Mouse (Mus musculus): ENCODE measurements around the gene Sumo3. TPM values are rescaled to one million over a fixed set of nuclear protein-coding genes. Genes with fewer than 3 reads are reported as not detected.

The Sumo3 gene
- 336 and 367 TPM in 2 replicates for polyA plus RNA-seq (2014; fragmentation: Nextera tagmentation; extraction: Ambion mirVana)

DNA sequence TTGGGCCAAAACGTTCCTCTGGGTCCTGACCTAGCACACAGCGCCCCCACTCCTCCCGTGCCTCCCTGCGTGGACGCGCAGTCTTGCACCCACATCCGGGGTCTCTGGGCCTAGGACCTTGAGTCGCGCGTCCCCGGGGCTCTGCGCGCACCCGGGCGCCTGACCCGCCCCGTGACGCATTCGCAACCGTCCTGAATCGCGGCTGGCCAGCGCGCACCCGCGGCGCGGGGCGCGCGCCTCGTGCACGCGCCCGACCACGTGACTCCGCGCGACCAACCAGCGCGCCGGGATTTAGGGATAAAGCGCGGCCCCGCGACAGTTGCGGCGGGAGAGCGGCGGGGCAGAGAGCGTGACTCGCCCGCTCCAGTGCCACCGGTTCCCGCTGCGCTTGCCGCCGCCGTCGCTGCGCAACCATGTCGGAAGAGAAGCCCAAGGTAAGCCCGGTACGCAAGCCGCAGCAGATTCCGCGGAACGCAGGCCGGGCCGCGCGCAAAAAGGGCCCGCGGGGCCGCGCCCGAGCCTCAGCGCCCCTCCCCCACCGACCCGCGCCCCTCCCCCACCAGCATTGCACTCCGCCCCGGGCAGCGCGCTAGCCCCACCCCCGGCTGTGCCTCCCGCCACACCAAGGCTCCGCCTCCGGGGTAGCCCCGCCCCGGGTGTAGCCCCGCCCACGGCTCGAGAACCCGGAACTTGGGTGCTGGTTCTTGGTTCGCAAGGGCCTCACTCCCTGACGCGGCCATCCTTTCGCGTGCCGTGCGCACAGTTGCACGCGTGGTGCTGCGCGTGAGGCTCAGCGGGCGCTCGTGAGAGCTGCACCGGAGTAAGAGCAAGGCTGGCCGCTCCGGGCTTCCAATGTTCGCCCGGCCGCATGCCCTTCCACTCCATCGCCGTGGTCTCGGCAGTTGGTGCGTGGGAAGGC lies at the start of gene Sumo3, which contains the start of gene Gm49325:
Gene Sumo3, plus strand, starts transcription at position 190 of the 919 bp plus-strand sequence.
Gene Gm49325, plus strand, starts transcription at position 290 of the 919 bp plus-strand sequence.
- H3K4me1 ChIP-seq (replicated peaks; ENCODE audit: control insufficient read depth, insufficient read depth, low read length), result peaks cover 3% of the 10 kb centered on the region; the same call in 1 of the 2 replicates
- peak within 1 kb of the TSS; percentile 81 for H3K4me2 ChIP-seq (ENCODE audit: low read depth, low read length, severe bottlenecking)
- ATAC-seq (replicated peaks; ENCODE audit: low FRiP score) (peak; percentile 88), DNase-seq (ENCODE audit: low spot score) (peak; percentile 98)
- peak within 1 kb of the TSS; percentile 82 for H3K9ac ChIP-seq (ENCODE audit: low read length)
- WGBS, result 2% methylated on average over 88 of the region's 119 CpGs
- peak within 1 kb of the TSS; percentile 92 for H3K27ac ChIP-seq (ENCODE audit: low read depth, low read length)
- H3K9me3 ChIP-seq (ENCODE audit: control insufficient read depth, low read length), result no peaks in the 10 kb centered on the region; the same call in 1 of the 2 replicates
- H3K27me3 ChIP-seq (ENCODE audit: control insufficient read depth, insufficient read depth, low read length), result no peaks in the 10 kb centered on the region
- H3K36me3 ChIP-seq (ENCODE audit: control insufficient read depth, insufficient read depth, low read length), result peaks cover 4% of the 10 kb centered on the region; the same call in 1 of the 2 replicates
- peak within 1 kb of the TSS; percentile 78 for H3K4me3 ChIP-seq (ENCODE audit: low read depth, low read length)

DNA sequence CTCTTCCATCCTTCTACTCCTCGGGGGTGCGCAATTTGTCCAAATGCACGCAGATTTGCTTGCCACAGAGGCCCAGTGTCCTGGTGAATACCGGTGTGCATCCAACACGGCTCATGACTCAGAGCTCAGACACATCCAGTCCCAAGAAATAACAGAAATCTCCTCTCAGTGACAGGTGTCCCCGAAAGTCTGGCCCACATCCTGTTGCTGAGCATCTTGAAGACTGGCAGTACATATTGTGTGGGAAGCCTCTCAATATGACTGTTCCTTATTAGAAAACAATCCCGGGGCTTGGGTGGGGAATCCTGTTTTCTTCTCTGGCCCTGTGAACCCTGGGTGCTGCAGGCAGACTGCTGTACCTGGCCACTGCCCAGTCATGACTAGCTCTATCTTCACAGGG lies 49.3 kb upstream of the Sumo3 start:
- Histone ChIP-seq H3K4me3 (ENCODE audit: low read depth, low read length) (no peak overlapping the region), H3K4me2 (ENCODE audit: low read depth, low read length, severe bottlenecking) (no peak overlapping the region), H3K4me1 (replicated peaks; ENCODE audit: control insufficient read depth, insufficient read depth, low read length) (no peaks in the 10 kb centered on the region), H3K9ac (ENCODE audit: low read length) (no peak overlapping the region), H3K9me3 (ENCODE audit: control insufficient read depth, low read length) (no peaks in the 10 kb centered on the region), H3K36me3 (ENCODE audit: control insufficient read depth, insufficient read depth, low read length) (no peaks in the 10 kb centered on the region), H3K27me3 (ENCODE audit: control insufficient read depth, insufficient read depth, low read length) (no peaks in the 10 kb centered on the region), H3K27ac (ENCODE audit: low read depth, low read length) (no peak overlapping the region)
- DNase-seq (ENCODE audit: low spot score), result no peak
- WGBS, result 90% methylated on average over 7 of the region's 7 CpGs
- no peak for ATAC-seq (replicated peaks; ENCODE audit: low FRiP score)

- Histone ChIP-seq H3K9me3 (ENCODE audit: control insufficient read depth, low read length) (no peaks in the 10 kb centered on the region), H3K27me3 (ENCODE audit: control insufficient read depth, insufficient read depth, low read length) (no peaks in the 10 kb centered on the region), H3K4me1 (replicated peaks; ENCODE audit: control insufficient read depth, insufficient read depth, low read length) (no peaks in the 10 kb centered on the region), H3K4me3 (ENCODE audit: low read depth, low read length) (no peak overlapping the region), H3K4me2 (ENCODE audit: low read depth, low read length, severe bottlenecking) (no peak overlapping the region), H3K9ac (ENCODE audit: low read length) (no peak overlapping the region), H3K36me3 (ENCODE audit: control insufficient read depth, insufficient read depth, low read length) (no peaks in the 10 kb centered on the region), H3K27ac (ENCODE audit: low read depth, low read length) (no peak overlapping the region)
- DNase-seq (ENCODE audit: low spot score) (no peak), ATAC-seq (replicated peaks; ENCODE audit: low FRiP score) (no peak)
- 87% methylated on average over 4 of the region's 4 CpGs for WGBS
Measured at GRCm38 (mm10) chr10:77557641-77558040, 48.3 kb upstream of the Sumo3 start.

DNA sequence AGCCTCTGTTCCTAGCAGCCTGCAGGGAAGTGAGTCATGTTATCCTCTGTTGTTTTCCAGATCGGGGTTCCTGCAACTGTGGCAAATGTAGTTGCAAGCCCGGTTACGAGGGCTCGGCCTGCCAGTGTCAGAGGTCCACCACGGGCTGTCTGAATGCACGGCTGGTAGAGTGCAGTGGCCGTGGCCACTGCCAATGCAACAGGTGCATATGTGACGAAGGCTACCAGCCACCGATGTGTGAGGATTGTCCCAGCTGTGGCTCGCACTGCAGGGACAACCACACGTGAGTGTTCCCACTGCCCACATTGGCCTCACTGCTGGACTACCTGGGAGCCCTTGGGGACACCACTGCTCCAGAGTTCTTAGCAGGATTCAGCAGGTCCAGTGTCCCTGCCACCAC lies 45.8 kb upstream of the Sumo3 start:
- H3K36me3 ChIP-seq (ENCODE audit: control insufficient read depth, insufficient read depth, low read length), result no peaks in the 10 kb centered on the region
- no peaks in the 10 kb centered on the region for H3K4me1 ChIP-seq (replicated peaks; ENCODE audit: control insufficient read depth, insufficient read depth, low read length)
- no peak overlapping the region for H3K9ac ChIP-seq (ENCODE audit: low read length)
- H3K9me3 ChIP-seq (ENCODE audit: control insufficient read depth, low read length), result no peaks in the 10 kb centered on the region
- no peak overlapping the region for H3K4me3 ChIP-seq (ENCODE audit: low read depth, low read length)
- no peak overlapping the region for H3K4me2 ChIP-seq (ENCODE audit: low read depth, low read length, severe bottlenecking)
- DNase-seq (ENCODE audit: low spot score) (no peak), ATAC-seq (replicated peaks; ENCODE audit: low FRiP score) (no peak)
- 85% methylated on average over 11 of the region's 11 CpGs for WGBS
- no peak overlapping the region for H3K27ac ChIP-seq (ENCODE audit: low read depth, low read length)
- H3K27me3 ChIP-seq (ENCODE audit: control insufficient read depth, insufficient read depth, low read length), result no peaks in the 10 kb centered on the region

DNA sequence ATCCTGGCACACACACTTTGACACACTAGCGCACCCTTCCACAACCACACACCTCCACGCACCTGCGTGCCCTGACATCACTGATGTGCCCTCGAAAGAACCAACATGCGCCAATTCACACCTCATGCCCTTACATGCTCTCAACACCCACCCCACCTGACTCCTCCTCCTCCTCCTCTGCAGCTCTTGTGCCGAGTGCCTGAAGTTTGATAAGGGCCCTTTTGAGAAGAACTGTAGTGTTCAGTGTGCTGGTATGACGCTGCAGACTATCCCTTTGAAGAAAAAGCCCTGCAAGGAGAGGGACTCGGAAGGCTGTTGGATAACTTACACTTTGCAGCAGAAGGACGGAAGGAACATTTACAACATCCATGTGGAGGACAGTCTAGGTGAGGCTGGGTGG lies 45.1 kb upstream of the Sumo3 start:
- no peaks in the 10 kb centered on the region for H3K4me1 ChIP-seq (replicated peaks; ENCODE audit: control insufficient read depth, insufficient read depth, low read length)

DNA sequence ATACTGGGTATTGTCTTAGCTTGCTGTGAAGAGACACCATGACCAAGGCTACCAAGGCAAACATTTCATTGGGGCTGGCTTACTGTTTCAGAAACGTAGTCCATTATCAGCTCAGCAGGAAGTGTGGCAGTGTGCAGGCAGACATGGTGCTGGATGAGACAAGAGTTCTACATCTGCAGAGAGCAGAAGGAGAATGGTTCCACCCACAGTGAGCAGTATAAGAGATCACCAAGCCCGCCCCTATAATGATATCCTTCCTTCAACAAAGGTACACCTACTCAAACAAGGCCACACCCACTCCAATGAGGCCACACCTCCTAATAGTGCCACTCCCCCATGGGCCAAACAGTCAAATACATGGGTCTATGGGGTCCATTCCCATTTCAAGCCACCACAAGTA lies 44.4 kb upstream of the Sumo3 start:
- ATAC-seq (replicated peaks; ENCODE audit: low FRiP score) (no peak), DNase-seq (ENCODE audit: low spot score) (no peak)
- Histone ChIP-seq H3K36me3 (ENCODE audit: control insufficient read depth, insufficient read depth, low read length) (no peaks in the 10 kb centered on the region), H3K4me2 (ENCODE audit: low read depth, low read length, severe bottlenecking) (no peak overlapping the region), H3K9me3 (ENCODE audit: control insufficient read depth, low read length) (no peaks in the 10 kb centered on the region), H3K4me3 (ENCODE audit: low read depth, low read length) (no peak overlapping the region), H3K27ac (ENCODE audit: low read depth, low read length) (no peak overlapping the region), H3K9ac (ENCODE audit: low read length) (no peak overlapping the region), H3K4me1 (replicated peaks; ENCODE audit: control insufficient read depth, insufficient read depth, low read length) (no peaks in the 10 kb centered on the region), H3K27me3 (ENCODE audit: control insufficient read depth, insufficient read depth, low read length) (no peaks in the 10 kb centered on the region)
- 71% methylated on average over 2 of the region's 2 CpGs for WGBS

More for the DNA sequence above, 45.1 kb upstream of the Sumo3 start:
- Histone ChIP-seq H3K36me3 (ENCODE audit: control insufficient read depth, insufficient read depth, low read length) (no peaks in the 10 kb centered on the region), H3K4me3 (ENCODE audit: low read depth, low read length) (no peak overlapping the region), H3K9ac (ENCODE audit: low read length) (no peak overlapping the region), H3K27me3 (ENCODE audit: control insufficient read depth, insufficient read depth, low read length) (no peaks in the 10 kb centered on the region), H3K27ac (ENCODE audit: low read depth, low read length) (no peak overlapping the region), H3K9me3 (ENCODE audit: control insufficient read depth, low read length) (no peaks in the 10 kb centered on the region), H3K4me2 (ENCODE audit: low read depth, low read length, severe bottlenecking) (no peak overlapping the region)
- ATAC-seq (replicated peaks; ENCODE audit: low FRiP score) (no peak), DNase-seq (ENCODE audit: low spot score) (no peak)
- 88% methylated on average over 9 of the region's 9 CpGs for WGBS

DNA sequence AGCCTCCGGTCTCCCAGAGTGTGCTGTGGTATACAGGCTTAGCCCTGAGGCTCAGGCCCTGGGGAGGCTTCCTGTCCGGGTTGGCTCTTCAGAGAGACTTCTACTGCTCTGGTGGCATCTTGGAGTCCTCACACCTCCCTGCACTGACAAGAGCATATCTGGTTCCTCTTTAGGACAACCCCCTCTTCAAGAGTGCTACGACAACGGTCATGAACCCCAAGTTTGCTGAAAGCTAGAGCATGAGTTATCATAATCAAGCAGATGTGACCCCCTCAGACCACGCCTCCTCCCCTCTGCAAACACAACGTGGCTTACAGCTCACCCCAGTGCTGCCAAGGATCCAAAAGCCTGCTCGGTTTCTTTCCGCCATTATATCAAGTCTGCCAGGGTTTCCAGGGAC lies 40.9 kb upstream of the Sumo3 start:
- H3K4me2 ChIP-seq (ENCODE audit: low read depth, low read length, severe bottlenecking), result no peak overlapping the region
- H3K27ac ChIP-seq (ENCODE audit: low read depth, low read length), result no peak overlapping the region
- ATAC-seq (replicated peaks; ENCODE audit: low FRiP score), result no peak
- no peaks in the 10 kb centered on the region for H3K9me3 ChIP-seq (ENCODE audit: control insufficient read depth, low read length)
- 86% methylated on average over 8 of the region's 8 CpGs for WGBS
- H3K9ac ChIP-seq (ENCODE audit: low read length), result no peak overlapping the region
- DNase-seq (ENCODE audit: low spot score), result no peak
- H3K27me3 ChIP-seq (ENCODE audit: control insufficient read depth, insufficient read depth, low read length), result no peaks in the 10 kb centered on the region
- H3K36me3 ChIP-seq (ENCODE audit: control insufficient read depth, insufficient read depth, low read length), result no peaks in the 10 kb centered on the region
- no peaks in the 10 kb centered on the region for H3K4me1 ChIP-seq (replicated peaks; ENCODE audit: control insufficient read depth, insufficient read depth, low read length)
- no peak overlapping the region for H3K4me3 ChIP-seq (ENCODE audit: low read depth, low read length)

- Histone ChIP-seq H3K27me3 (ENCODE audit: control insufficient read depth, insufficient read depth, low read length) (no peaks in the 10 kb centered on the region), H3K4me2 (ENCODE audit: low read depth, low read length, severe bottlenecking) (no peak overlapping the region), H3K27ac (ENCODE audit: low read depth, low read length) (no peak overlapping the region), H3K9me3 (ENCODE audit: control insufficient read depth, low read length) (no peaks in the 10 kb centered on the region), H3K4me1 (replicated peaks; ENCODE audit: control insufficient read depth, insufficient read depth, low read length) (no peaks in the 10 kb centered on the region), H3K4me3 (ENCODE audit: low read depth, low read length) (no peak overlapping the region), H3K9ac (ENCODE audit: low read length) (no peak overlapping the region), H3K36me3 (ENCODE audit: control insufficient read depth, insufficient read depth, low read length) (no peaks in the 10 kb centered on the region)
- WGBS, result 33% methylated on average over 8 of the region's 8 CpGs
- DNase-seq (ENCODE audit: low spot score) (peak; percentile 84), ATAC-seq (replicated peaks; ENCODE audit: low FRiP score) (no peak)
Measured at GRCm38 (mm10) chr10:77566651-77567050, 39.2 kb upstream of the Sumo3 start.
